Mouse (Mus musculus) testis, postnatal 14 days (tissue): Measurements from ENCODE around the gene Hist2h2ac.
A peak's percentile ranks its signal among the peaks of the same experiment; 100 is the strongest.
"Not testable (repeated sequence)": the region's sequence is repeated elsewhere in the genome, so short reads cannot be mapped to it uniquely, and the experiment has no call there.

Experiments
- DNase-seq: peaks from one replicate; pipeline ENCODE4 v3.0.0; 2021; ENCODE audit warnings: low spot score

Gene Hist2h2ac

DNA sequence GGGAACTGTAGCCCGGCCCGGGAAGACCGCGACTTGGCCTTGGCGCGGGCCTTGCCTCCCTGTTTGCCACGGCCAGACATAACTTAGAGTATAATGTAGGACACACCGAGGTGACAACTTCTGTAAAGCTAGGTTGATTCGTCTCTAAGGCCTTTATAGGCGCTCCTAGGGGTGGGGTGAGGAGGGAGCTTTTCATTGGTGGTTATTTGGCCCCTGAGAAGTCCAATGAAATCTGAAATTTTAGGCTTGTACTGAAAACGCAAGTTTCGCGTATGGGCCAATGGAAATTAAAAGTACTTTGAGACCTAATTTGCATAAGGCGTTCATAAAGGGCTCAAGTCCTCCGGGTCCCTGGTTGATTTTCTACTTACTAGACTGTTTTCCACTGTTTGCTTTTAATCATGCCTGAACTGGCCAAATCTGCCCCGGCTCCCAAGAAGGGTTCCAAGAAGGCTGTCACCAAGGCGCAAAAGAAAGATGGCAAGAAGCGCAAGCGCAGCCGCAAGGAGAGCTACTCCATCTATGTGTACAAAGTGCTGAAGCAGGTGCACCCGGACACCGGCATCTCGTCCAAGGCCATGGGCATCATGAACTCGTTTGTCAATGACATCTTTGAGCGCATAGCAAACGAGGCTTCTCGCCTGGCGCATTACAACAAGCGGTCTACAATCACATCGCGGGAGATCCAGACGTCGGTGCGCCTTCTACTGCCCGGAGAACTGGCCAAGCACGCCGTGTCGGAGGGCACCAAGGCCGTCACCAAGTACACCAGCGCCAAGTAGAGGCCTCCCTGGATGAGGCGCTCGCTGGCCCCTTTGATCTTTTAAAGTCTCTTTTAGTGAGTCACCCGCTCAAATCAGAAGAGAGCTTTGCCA, at the start of gene Hist2h2ac, which contains the start of gene Hist2h2be:
Gene Hist2h2ac, minus strand, starts transcription at position 116 of the 875 bp plus-strand sequence.
Gene Hist2h2be, plus strand, starts transcription at position 355 of the 875 bp plus-strand sequence.
- DNase-seq: peak; percentile 80

DNA sequence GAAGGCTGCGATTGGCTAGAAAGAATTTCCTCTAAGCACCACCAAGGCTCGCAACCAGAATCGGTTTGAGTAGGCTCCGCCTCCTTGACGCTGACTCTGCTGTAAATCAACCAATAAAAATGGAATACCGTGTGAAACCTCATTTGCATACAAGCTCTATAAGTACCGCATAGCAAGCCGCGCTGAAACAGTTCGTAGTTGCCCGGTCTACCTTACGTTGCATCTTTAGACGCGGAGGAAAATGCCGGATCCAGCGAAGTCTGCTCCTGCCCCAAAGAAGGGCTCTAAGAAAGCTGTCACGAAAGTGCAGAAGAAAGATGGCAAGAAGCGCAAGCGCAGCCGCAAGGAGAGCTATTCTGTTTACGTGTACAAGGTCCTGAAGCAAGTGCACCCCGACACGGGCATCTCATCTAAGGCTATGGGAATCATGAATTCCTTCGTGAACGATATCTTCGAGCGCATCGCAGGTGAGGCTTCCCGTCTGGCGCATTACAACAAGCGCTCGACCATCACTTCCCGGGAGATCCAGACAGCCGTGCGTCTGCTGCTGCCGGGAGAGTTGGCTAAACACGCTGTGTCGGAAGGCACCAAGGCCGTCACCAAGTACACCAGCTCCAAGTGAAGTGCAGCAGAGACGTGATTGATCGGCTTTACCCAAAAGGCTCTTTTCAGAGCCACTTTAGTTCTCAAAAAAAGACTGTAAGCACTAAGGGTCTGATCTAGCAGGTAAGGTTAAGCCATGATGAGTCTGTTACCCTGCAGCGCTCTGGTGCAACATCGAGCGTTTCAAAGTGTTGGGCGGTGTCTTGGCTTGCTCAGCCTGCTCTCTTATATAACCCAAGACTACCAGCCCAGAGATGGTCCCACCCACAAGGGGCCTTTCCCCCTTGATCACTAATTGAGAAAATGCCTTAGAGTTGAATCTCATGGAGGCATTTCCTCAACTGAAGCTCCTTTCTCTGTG, 49.1 kb upstream of the Hist2h2ac start, which contains the start of gene Hist2h2bb:
Gene Hist2h2bb, plus strand, starts transcription at position 242 of the 964 bp plus-strand sequence.
- DNase-seq: peak; percentile 87

- DNase-seq: not testable (repeated sequence)
Observed at GRCm38 (mm10) chr3:96268776-96269378, 48.2 kb upstream of the Hist2h2ac start.

DNA sequence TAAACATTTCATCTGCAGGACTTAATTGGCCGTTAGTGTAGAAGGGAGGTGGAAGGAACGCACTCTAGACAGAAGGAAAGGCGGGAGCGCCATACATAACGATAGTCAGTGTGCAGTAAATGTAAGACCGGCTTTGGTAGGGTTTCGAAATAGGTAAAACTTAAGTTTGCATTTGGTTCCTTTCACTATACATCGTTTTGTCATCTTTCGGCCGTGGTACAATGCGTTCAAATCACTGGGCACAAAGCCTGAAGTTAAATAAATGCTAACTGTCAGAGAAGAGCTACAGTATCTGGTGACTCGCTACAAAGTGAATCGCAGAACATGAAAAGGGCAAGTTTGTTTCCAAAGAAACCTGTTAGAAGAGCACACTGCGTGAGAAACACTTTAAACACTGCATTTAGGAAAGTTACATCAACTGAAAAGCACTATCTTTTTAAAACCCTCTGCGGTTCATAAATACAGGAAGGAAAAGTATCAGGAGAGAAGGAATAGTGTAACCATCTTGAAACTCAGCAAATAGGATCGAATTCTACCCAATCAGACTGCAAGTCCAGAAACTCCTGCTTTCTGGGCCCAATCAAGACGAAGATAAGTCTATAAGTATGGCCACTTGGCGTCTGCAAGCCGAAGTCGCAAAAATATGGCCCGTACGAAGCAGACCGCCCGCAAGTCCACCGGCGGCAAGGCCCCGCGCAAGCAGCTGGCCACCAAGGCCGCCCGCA, 47.5 kb upstream of the Hist2h2ac start, which contains the start of gene Hist2h3b:
Gene Hist2h3b, plus strand, starts transcription at position 604 of the 725 bp plus-strand sequence.
- peak; percentile 71 for DNase-seq

DNA sequence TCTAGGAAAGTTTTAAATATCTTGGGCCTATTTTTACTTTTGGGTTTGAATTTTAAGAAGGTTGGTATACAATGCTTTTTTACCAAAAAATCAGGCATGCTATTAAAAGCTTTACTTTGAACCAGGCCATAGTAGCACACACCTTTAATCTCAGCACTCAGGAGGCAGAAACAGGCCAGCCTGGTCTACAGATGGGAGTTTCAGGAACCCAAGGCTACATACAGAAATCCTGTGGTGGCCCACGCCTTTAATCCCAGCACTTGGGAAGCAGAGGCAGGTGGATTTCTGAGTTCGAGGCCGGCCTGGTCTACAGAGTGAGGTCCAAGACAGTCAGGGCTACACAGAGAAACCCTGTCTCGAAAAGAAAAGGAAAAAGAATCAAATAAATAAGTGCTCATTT, 46.9 kb upstream of the Hist2h2ac start:
- DNase-seq: no peak

DNA sequence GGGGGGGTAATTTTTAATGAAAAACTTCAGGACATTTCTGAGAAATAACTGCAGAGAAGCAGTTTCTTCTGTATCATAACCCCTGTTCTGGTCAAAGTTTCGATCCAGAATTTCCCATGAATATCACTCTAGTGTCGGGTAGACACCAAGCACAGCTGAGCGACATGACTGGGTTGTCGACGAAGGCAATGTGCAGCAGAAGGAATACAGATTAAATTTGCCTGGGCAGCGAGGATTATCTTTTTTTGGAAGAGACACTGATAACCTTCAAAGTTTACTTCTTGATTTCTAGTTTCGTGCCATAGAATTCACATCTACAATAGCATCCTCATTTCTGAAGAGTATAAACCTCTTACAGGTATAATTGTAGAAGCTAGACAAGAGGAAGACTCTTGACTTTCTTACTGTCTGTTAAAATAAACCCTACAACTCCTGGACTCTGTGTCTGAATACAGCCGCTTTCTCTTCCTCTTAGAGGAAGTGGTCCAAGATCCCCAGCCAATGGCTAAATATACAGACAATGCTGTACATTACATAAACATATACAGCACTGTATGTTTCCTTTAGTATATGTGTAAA, 45.5 kb upstream of the Hist2h2ac start:
- DNase-seq: no peak

GRCm38 (mm10) chr3:96264404-96264949, 43.8 kb upstream of the Hist2h2ac start:
- DNase-seq: no peak

- no peak for DNase-seq
Observed at GRCm38 (mm10) chr3:96263558-96264403, 43.1 kb upstream of the Hist2h2ac start.

GRCm38 (mm10) chr3:96262979-96263550, 42.4 kb upstream of the Hist2h2ac start, which contains the start of gene Hist2h4:
Gene Hist2h4, minus strand, starts transcription at chr3:96263311.
- DNase-seq: peak; percentile 85

GRCm38 (mm10) chr3:96262216-96262875, 41.7 kb upstream of the Hist2h2ac start:
- DNase-seq: peak; percentile 75

DNA sequence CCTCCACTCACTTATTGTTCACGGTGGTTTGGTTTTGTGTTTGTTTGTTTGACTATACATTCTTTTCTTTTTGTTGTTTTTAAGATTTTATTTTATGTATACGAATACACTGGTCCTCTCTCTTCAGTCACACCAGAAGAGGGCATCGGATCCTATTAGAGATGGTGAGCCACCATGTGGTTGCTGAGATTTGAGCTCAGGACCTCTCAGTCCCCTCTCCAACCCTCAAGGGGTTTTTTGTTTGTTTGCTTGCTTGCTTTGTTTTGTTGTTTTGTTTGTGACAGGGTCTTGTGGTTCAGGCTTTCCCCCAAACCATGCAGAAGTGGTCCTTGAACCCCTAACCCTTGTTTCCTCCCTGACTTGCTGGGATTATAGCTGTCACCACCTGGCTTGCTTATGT, 40.9 kb upstream of the Hist2h2ac start:
- no peak for DNase-seq

- DNase-seq: no peak
Observed at GRCm38 (mm10) chr3:96260220-96260619, 39.5 kb upstream of the Hist2h2ac start.

GRCm38 (mm10) chr3:96257190-96257589, 36.5 kb upstream of the Hist2h2ac start:
- no peak for DNase-seq

- no peak for DNase-seq
Observed at GRCm38 (mm10) chr3:96255926-96256593, 35.4 kb upstream of the Hist2h2ac start.

DNA sequence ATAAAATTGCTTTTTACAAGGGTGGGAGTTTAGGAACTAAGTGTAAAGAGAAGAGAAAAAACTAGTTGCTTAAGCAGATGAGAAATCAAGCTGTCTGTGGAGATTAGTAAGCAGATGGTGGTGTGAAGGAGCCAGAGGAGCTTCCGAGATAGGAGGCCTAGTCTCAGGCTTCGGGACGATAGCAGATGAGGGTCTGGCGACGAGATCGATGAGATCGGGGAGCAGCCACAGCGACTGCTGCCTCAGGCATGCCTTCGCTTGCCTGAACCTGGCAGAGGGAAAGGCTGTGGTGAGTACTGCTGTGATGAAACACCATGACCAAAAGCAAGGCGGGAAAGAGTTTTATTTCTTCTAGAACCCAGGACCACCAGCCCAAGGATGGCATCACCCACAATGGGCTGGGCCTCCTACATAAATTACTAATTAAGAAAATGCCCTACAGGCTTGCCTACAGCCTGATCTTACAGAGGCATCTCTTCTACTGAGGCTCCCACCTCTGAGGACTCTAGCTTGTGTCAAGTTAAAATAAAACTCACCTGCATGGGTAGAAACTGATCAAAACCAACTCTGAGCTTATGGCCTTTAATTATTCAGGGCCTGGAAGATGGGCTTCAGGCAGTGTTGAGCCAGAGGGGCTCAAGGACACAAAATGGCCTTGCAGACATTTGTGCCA, 34.1 kb upstream of the Hist2h2ac start:
- DNase-seq: no peak

- no peak for DNase-seq
Observed at GRCm38 (mm10) chr3:96251787-96252186, 31.1 kb upstream of the Hist2h2ac start.

- DNase-seq: no peak
Observed at GRCm38 (mm10) chr3:96250890-96251289, 30.2 kb upstream of the Hist2h2ac start.

DNA sequence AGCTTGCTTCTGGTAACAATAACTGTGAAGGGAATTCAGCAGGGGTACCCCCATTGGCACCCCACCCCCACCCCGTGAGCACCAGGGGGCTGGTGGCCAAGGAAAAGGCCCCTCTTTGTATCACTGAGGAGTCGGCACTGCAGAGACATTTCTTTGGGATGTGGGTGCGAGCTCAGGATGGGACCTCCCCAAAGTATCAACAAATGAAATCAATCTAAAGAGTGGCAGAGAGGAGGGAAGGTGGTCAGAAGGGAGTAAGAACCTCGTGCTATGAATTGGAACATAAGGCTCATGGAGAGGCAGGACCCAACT, 28.3 kb upstream of the Hist2h2ac start:
- DNase-seq: no peak
